In the genomic region with DNA sequence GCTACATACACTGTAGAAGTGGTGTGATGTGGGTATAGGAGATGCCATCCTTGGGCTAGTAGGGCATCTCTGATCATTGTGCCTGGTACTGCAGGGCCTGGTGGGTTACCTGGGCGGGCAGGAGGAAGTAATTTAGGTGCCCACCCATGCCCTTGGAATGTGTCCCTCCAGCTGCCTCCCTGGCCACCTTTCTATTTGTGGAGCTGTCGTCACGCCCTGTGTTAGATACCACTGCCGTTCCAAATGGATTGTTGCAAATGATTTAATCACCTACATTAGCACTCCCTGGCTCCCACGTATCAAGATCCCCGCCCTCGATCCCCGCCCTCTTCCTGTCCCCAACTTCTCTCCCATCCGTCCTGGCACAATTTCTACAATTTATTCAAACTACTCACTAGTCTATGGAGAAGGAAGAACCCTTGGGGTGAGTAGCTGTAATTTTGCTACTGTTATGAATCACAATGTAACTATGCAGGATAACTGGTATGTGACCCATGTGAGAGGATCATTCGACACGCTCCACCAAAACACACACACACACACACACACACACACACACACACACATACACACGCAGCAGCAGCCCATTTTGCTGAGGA, we compare ENCODE assay signal across 2 mouse cellular contexts.
TF ChIP-seq lines count a peak whose summit lies in the region.

No protein-coding gene starts in this region.

TF ChIP-seq in C2C12, 6 proteins besides CTCF, POLR2A, EP300 and RAD21 (continued from another document):
- TF ChIP-seq MAX (IDR thresholded peaks at IDR 0.05) (peak; percentile 53), MYOD1 (IDR thresholded peaks at IDR 0.05; ENCODE audit: control insufficient read depth, insufficient read length, low read depth) (no peak)

TF ChIP-seq in ES-E14, 5 proteins besides CTCF, POLR2A, EP300 and RAD21 (continued from another document):
- TF ChIP-seq ZC3H11A (IDR thresholded peaks at IDR 0.05; ENCODE audit: borderline replicate concordance, low read depth, low read length) (no peak), CHD2 (IDR thresholded peaks at IDR 0.05; ENCODE audit: low read depth, low read length) (no peak), MAFK (IDR thresholded peaks at IDR 0.05; ENCODE audit: insufficient read depth, low read depth, low read length) (no peak), ZNF384 (IDR thresholded peaks at IDR 0.05; ENCODE audit: low read depth, low read length) (no peak)
